Mouse (Mus musculus) ES-E14 (cell line): Measurements from ENCODE around the gene Krt18. TPM values are rescaled to one million over a fixed set of nuclear protein-coding genes. Genes with fewer than 3 reads are reported as not detected.

Source experiments
- DNase-seq: peaks from one replicate; pipeline ENCODE4 v3.0.0-alpha.2; 2013; ENCODE audit warnings: low read depth, low spot score
- H3K27ac ChIP-seq: 2 replicates; pipeline ENCODE4 v1.5.1; 2012; ENCODE audit warnings: low read depth, mild to moderate bottlenecking, low read length, moderate library complexity, mixed read lengths; ENCODE audit not compliant: poor library complexity, insufficient read depth, severe bottlenecking
- H3K36me3 ChIP-seq: 2 replicates; pipeline ENCODE4 v1.6.1; 2012; ENCODE audit warnings: mild to moderate bottlenecking, low read length, moderate library complexity, mixed read lengths; ENCODE audit not compliant: control insufficient read depth, poor library complexity, insufficient read depth, severe bottlenecking
- H3K4me1 ChIP-seq, 2 experiments: fragments of 150-350 bp in 1 of 2; sonication (generic) in 1 of 2; 2 replicates each; pipeline ENCODE4 v1.6.1; 2012; ENCODE audit warnings: low read length in 2 of 2, mild to moderate bottlenecking in 1 of 2, mixed read lengths in 1 of 2; ENCODE audit not compliant: control insufficient read depth in 2 of 2, insufficient read depth in 2 of 2, poor library complexity in 1 of 2
- H3K4me3 ChIP-seq, 2 experiments: fragments of 150-350 bp in 1 of 2; sonication (generic) in 1 of 2; 2 replicates each; pipeline ENCODE4 v1.5.1; 2012; ENCODE audit warnings: low read length in 2 of 2, low read depth in 1 of 2, mild to moderate bottlenecking in 1 of 2, mixed read lengths in 1 of 2; ENCODE audit not compliant: insufficient read depth in 1 of 2, poor library complexity in 1 of 2, severe bottlenecking in 1 of 2
- H3K9ac ChIP-seq: 2 replicates; pipeline ENCODE4 v1.6.1; 2012; ENCODE audit warnings: low read depth, mild to moderate bottlenecking, low read length, mixed read lengths; ENCODE audit not compliant: poor library complexity, insufficient read depth, severe bottlenecking
- H3K9me3 ChIP-seq: fragments of 150-350 bp; sonication (generic); 2 replicates; pipeline ENCODE4 v1.6.1; 2012; ENCODE audit warnings: low read depth, mild to moderate bottlenecking, low read length; ENCODE audit not compliant: control insufficient read depth, insufficient read depth
- CHD2 ChIP-seq: IDR thresholded peaks from 2 replicates; pipeline ENCODE4 v1.6.1; 2014; ENCODE audit warnings: mild to moderate bottlenecking, low read depth, low read length, inconsistent platforms
- HCFC1 ChIP-seq: IDR thresholded peaks from 2 replicates; pipeline ENCODE4 v1.6.1; 2012; ENCODE audit warnings: low read length, inconsistent platforms, borderline replicate concordance; ENCODE audit not compliant: insufficient read depth
- MAFK ChIP-seq: IDR thresholded peaks from 2 replicates; pipeline ENCODE4 v1.6.1; 2014; ENCODE audit warnings: mild to moderate bottlenecking, low read depth, low read length, inconsistent platforms; ENCODE audit not compliant: insufficient read depth
- ZC3H11A ChIP-seq: IDR thresholded peaks from 2 replicates; pipeline ENCODE4 v1.6.1; 2012; ENCODE audit warnings: low read depth, mild to moderate bottlenecking, inconsistent platforms, low read length, borderline replicate concordance
- ZNF384 ChIP-seq: IDR thresholded peaks from 2 replicates; pipeline ENCODE4 v1.6.1; 2012; ENCODE audit warnings: low read depth, low read length, inconsistent platforms
- in situ Hi-C, 2 experiments: fragments of 600-800 bp; cut with MboI; formaldehyde crosslinking; loops; one replicate each; pipeline ENCODE4 v1.15.1; 2025; ENCODE audit warnings: low sequenced_read_pairs in 2 of 2, inconsistent platforms in 1 of 2; ENCODE audit not compliant: unreplicated experiment in 2 of 2
- total RNA-seq: library from RNA; depleted of rRNA; stranded (reverse); fragments of 300-350 nt; gene quantifications from 2 replicates; pipeline ENCODE4 v1.2.3, GENCODE M21; 2012

The Krt18 gene
- total RNA-seq, 1 experiment: 382 TPM

- Histone ChIP-seq H3K4me3 (no peak overlapping the region), H3K27ac (no peak overlapping the region), H3K36me3 (peaks cover 9% of the 10 kb centered on the region; the same call in 1 of the 2 replicates), H3K4me1 (peaks cover 0 to 24% of the 10 kb centered on the region in 2 experiments; a peak in 1 of 4 replicates), H3K9me3 (no peaks in the 10 kb centered on the region), H3K9ac (no peak overlapping the region)
- in situ Hi-C loops: no loop called here
- no peak for DNase-seq
- TF ChIP-seq HCFC1: no peak
- TF ChIP-seq ZNF384: no peak
- no peak for TF ChIP-seq MAFK
- TF ChIP-seq ZC3H11A: no peak
- no peak for TF ChIP-seq CHD2
These were observed 1.6 kb upstream of the Krt18 start for GRCm38 (mm10) chr15:102026430-102026829.

GRCm38 (mm10) chr15:102034121-102035053, 6.4 kb downstream of the Krt18 start:
- peaks cover 0 to 2% of the 10 kb centered on the region in 2 experiments; a peak in 1 of 4 replicates for H3K4me1 ChIP-seq
- H3K9me3 ChIP-seq: no peaks in the 10 kb centered on the region
- H3K4me3 ChIP-seq: no peak overlapping the region
- H3K9ac ChIP-seq: no peak overlapping the region
- H3K27ac ChIP-seq: no peak overlapping the region
- in situ Hi-C loops: no loop called here
- DNase-seq: no peak
- H3K36me3 ChIP-seq: peaks cover 9% of the 10 kb centered on the region; the same call in 1 of the 2 replicates
- no peak for TF ChIP-seq MAFK
- no peak for TF ChIP-seq HCFC1
- TF ChIP-seq ZC3H11A: no peak
- no peak for TF ChIP-seq ZNF384
- TF ChIP-seq CHD2: no peak

- Histone ChIP-seq H3K9me3 (no peaks in the 10 kb centered on the region), H3K4me3 (no peak overlapping the region), H3K9ac (no peak overlapping the region), H3K36me3 (no peaks in the 10 kb centered on the region), H3K4me1 (no peaks in the 10 kb centered on the region), H3K27ac (no peak overlapping the region)
- no peak for DNase-seq
- in situ Hi-C loops: no loop called here
- TF ChIP-seq HCFC1: no peak
- no peak for TF ChIP-seq ZNF384
- no peak for TF ChIP-seq CHD2
- TF ChIP-seq ZC3H11A: no peak
- TF ChIP-seq MAFK: no peak
These were observed 12.3 kb downstream of the Krt18 start for GRCm38 (mm10) chr15:102040277-102040676.

- no peak for DNase-seq
- no peak for TF ChIP-seq ZC3H11A
- no peak for TF ChIP-seq MAFK
- TF ChIP-seq CHD2: no peak
- no peak for TF ChIP-seq HCFC1
- TF ChIP-seq ZNF384: no peak
- Histone ChIP-seq H3K4me3 (no peak overlapping the region), H3K4me1 (no peaks in the 10 kb centered on the region), H3K36me3 (no peaks in the 10 kb centered on the region), H3K9me3 (no peaks in the 10 kb centered on the region), H3K9ac (no peak overlapping the region), H3K27ac (no peak overlapping the region)
- in situ Hi-C loops: no loop called here
These were observed 14.0 kb downstream of the Krt18 start for GRCm38 (mm10) chr15:102041951-102042350.

GRCm38 (mm10) chr15:102044745-102045144, 16.8 kb downstream of the Krt18 start:
- Histone ChIP-seq H3K36me3 (no peaks in the 10 kb centered on the region), H3K27ac (no peak overlapping the region), H3K9me3 (no peaks in the 10 kb centered on the region), H3K4me1 (no peaks in the 10 kb centered on the region), H3K4me3 (no peak overlapping the region), H3K9ac (no peak overlapping the region)
- TF ChIP-seq CHD2: no peak
- TF ChIP-seq ZC3H11A: no peak
- no peak for TF ChIP-seq ZNF384
- no peak for TF ChIP-seq HCFC1
- in situ Hi-C loops: no loop called here
- no peak for DNase-seq
